Mouse (Mus musculus) kidney, postnatal 25 days (tissue): Measurements from ENCODE around the gene Agtrap.
A peak's percentile ranks its signal among the peaks of the same experiment; 100 is the strongest.
"Not testable (repeated sequence)": the region's sequence is repeated elsewhere in the genome, so short reads cannot be mapped to it uniquely, and the experiment has no call there.

ENCODE experiments used
- DNase-seq, 2 experiments: peaks; one replicate each; pipeline ENCODE4 v3.0.0; 2021; ENCODE audit warnings: mixed read lengths in 2 of 2

Agtrap gene

GRCm38 (mm10) chr4:148044113-148044512 lies 43.7 kb downstream of the Agtrap start:
- DNase-seq: no peak

GRCm38 (mm10) chr4:148043327-148043726 lies 44.5 kb downstream of the Agtrap start:
- DNase-seq: not testable (repeated sequence)

- peak; percentile 38 to 60 for DNase-seq
These were observed 46.1 kb downstream of the Agtrap start for GRCm38 (mm10) chr4:148041611-148042191.

- peak; percentile 80 to 91 for DNase-seq
These were observed 46.8 kb downstream of the Agtrap start for GRCm38 (mm10) chr4:148040933-148041610.

GRCm38 (mm10) chr4:148040029-148040830 lies 47.6 kb downstream of the Agtrap start:
- DNase-seq: no peak

- no peak for DNase-seq
These were observed 48.4 kb downstream of the Agtrap start for GRCm38 (mm10) chr4:148039254-148040028.

- DNase-seq: peak; percentile 99
These were observed 49.1 kb downstream of the Agtrap start, which contains the start of the genes Clcn6 and Mthfr for GRCm38 (mm10) chr4:148038600-148039253. Gene Clcn6, minus strand, starts transcription at chr4:148038821. Gene Mthfr, plus strand, starts transcription at chr4:148039077.

GRCm38 (mm10) chr4:148038079-148038599 lies 49.7 kb downstream of the Agtrap start:
- DNase-seq: no peak

- peak; percentile 35 to 68 for DNase-seq
These were observed 52.4 kb downstream of the Agtrap start for GRCm38 (mm10) chr4:148035440-148035839.

GRCm38 (mm10) chr4:148033858-148034410 lies 53.9 kb downstream of the Agtrap start:
- DNase-seq: no peak

GRCm38 (mm10) chr4:148030506-148030905 lies 57.3 kb downstream of the Agtrap start:
- DNase-seq: peak; percentile 60 to 87

- peak; percentile 27 to 65 for DNase-seq
These were observed 58.5 kb downstream of the Agtrap start for GRCm38 (mm10) chr4:148029297-148029696.
